18 mouse cellular contexts compared by ENCODE assay signal in genomic region chr3:57562996-57563506, GRCm38 (mm10). TPM values are rescaled to one million over a fixed set of nuclear protein-coding genes. Genes with fewer than 3 reads are reported as not detected.
DNase-seq lines count a peak whose midpoint lies in the region; ATAC-seq lines count a peak whose summit lies in the region.
"Had no signal": no experiment of that assay in that cellular context is flagged by ENCODE, and none has a peak within 500 bp of the region (broad histone marks: within the 10 kb centered on the region; RNA-seq: fewer than 3 reads in every experiment).

No protein-coding gene starts in this region.

- WGBS in heart, embryonic 15.5 days, result 82% methylated on average over 6 of the region's 6 CpGs
- 45% methylated on average over 6 of the region's 6 CpGs for WGBS in embryonic facial prominence, embryonic 13.5 days

- H3K4me2 ChIP-seq in heart, embryonic 15.5 days, result no peak overlapping the region
- H3K4me2 ChIP-seq in embryonic facial prominence, embryonic 13.5 days, result no peak overlapping the region
- H3K4me2 ChIP-seq: midbrain, embryonic 12.5 days; neural tube, embryonic 15.5 days had no signal

- peaks cover 8% of the 10 kb centered on the region; the same call in 1 of the 2 replicates for H3K36me3 ChIP-seq in heart, embryonic 15.5 days
- H3K36me3 ChIP-seq in embryonic facial prominence, embryonic 13.5 days, result peaks cover 26% of the 10 kb centered on the region
- H3K36me3 ChIP-seq: midbrain, embryonic 12.5 days; neural tube, embryonic 15.5 days had no signal

- no peak overlapping the region for H3K4me3 ChIP-seq in heart, embryonic 15.5 days
- H3K4me3 ChIP-seq in embryonic facial prominence, embryonic 13.5 days, result no peak overlapping the region
- H3K4me3 ChIP-seq: midbrain, embryonic 12.5 days; neural tube, embryonic 15.5 days had no signal

- no peak for ATAC-seq in heart, embryonic 15.5 days (replicated peaks; ENCODE audit: insufficient number of reproducible peaks, insufficient read depth, low FRiP score, low read depth)
- no peak for ATAC-seq in embryonic facial prominence, embryonic 13.5 days (ENCODE audit: insufficient number of reproducible peaks, insufficient read depth, low FRiP score, low TSS enrichment, low read depth)
- ATAC-seq: hindbrain, postnatal 0 days had no signal

- peaks cover 18% of the 10 kb centered on the region for H3K4me1 ChIP-seq in heart, embryonic 15.5 days (replicated peaks)
- H3K4me1 ChIP-seq in embryonic facial prominence, embryonic 13.5 days, result peaks cover 10% of the 10 kb centered on the region

- no peak overlapping the region for H3K9ac ChIP-seq in heart, embryonic 15.5 days
- H3K9ac ChIP-seq in embryonic facial prominence, embryonic 13.5 days, result no peak overlapping the region
- H3K9ac ChIP-seq: liver, embryonic 14.5 days; midbrain, embryonic 12.5 days; neural tube, embryonic 15.5 days had no signal

- H3K27ac ChIP-seq in heart, embryonic 15.5 days, result peak overlapping the region; percentile 21
- H3K27ac ChIP-seq in embryonic facial prominence, embryonic 13.5 days, result peak overlapping the region; percentile 58; the same call in 1 of the 2 replicates
- H3K27ac ChIP-seq: hindbrain, postnatal 0 days; liver, embryonic 14.5 days; midbrain, embryonic 12.5 days; neural tube, embryonic 15.5 days had no signal

- no peaks in the 10 kb centered on the region for H3K9me3 ChIP-seq in heart, embryonic 15.5 days (replicated peaks)
- no peaks in the 10 kb centered on the region for H3K9me3 ChIP-seq in embryonic facial prominence, embryonic 13.5 days
- H3K9me3 ChIP-seq: midbrain, embryonic 12.5 days; neural tube, embryonic 15.5 days had no signal

- no peaks in the 10 kb centered on the region for H3K27me3 ChIP-seq in heart, embryonic 15.5 days
- H3K27me3 ChIP-seq in embryonic facial prominence, embryonic 13.5 days, result no peaks in the 10 kb centered on the region
- H3K27me3 ChIP-seq: midbrain, embryonic 12.5 days; neural tube, embryonic 15.5 days had no signal

- intact Hi-C loops in heart, postnatal 36 days (cut with DNase I), result no loop called here

- no peak for DNase-seq in heart, postnatal 36 days
- DNase-seq in lung, postnatal 36 days, result peak; percentile 45
- DNase-seq in lung, postnatal 14 days, result no peak
- peak; percentile 32 for DNase-seq in retina, embryonic 14.5 days (ENCODE audit: low spot score)
- no peak for DNase-seq in spleen, postnatal 36 days (ENCODE audit: low spot score in 2 of 2)
- no peak for DNase-seq in neural tube, embryonic 10.5 days (ENCODE audit: extremely low spot score, low spot score)
- DNase-seq: adrenal gland, adult 8-10 months; cerebellum, adult 11 months; cerebellum, postnatal 14 days; gastrocnemius, postnatal 14 days; kidney, adult 11 months; thymus, adult 18-20 months had no signal

RNA-seq across cellular contexts. Expression of gene Wwtr1, which starts 12.7 kb away (rescaled TPM):
- polyA plus RNA-seq in heart, embryonic 15.5 days (2015; fragmentation: Nextera tagmentation; extraction: Ambion mirVana), result 18.2 and 18.6 TPM in 2 replicates
- 10 to 100 TPM; 56.3 to 58.3 TPM for total RNA-seq in heart, postnatal 36 days (2021)
- 23.8 and 26.1 TPM in 2 replicates for polyA plus RNA-seq in embryonic facial prominence, embryonic 13.5 days (2015; fragmentation: Nextera tagmentation; extraction: Ambion mirVana)

Comparison
In these comparisons a context has a peak if more than half of its experiments do, and no peak if none do; other contexts are left out.
1. DNase-seq: peak in lung, postnatal 36 days (single experiment) and retina, embryonic 14.5 days (single experiment); none in heart, postnatal 36 days (0 of 2), lung, postnatal 14 days (single experiment), spleen, postnatal 36 days (0 of 2) and neural tube, embryonic 10.5 days (single experiment).